Mouse (Mus musculus) midbrain, embryonic 13.5 days (tissue): Measurements from ENCODE around the gene Olfr459. TPM values are rescaled to one million over a fixed set of nuclear protein-coding genes. Genes with fewer than 3 reads are reported as not detected.

Experiments used
- ATAC-seq: fragments of 200-750 bp; cut with Nextera tagmentation; 2 replicates; pipeline ENCODE4 v1.8.0; 2017; ENCODE audit warnings: mild to moderate bottlenecking, moderate TSS enrichment, moderate library complexity
- H3K27ac ChIP-seq: fragments of 300-500 bp; sonication (generic); 2 replicates; pipeline ENCODE4 v1.5.1; 2015; ENCODE audit warnings: inconsistent platforms, mild to moderate bottlenecking, moderate library complexity
- H3K27me3 ChIP-seq: fragments of 300-500 bp; sonication (generic); 2 replicates; pipeline ENCODE4 v1.6.1; 2015; ENCODE audit warnings: mild to moderate bottlenecking, inconsistent platforms
- H3K36me3 ChIP-seq: fragments of 300-500 bp; sonication (generic); 2 replicates; pipeline ENCODE4 v1.6.1; 2015; ENCODE audit warnings: mild to moderate bottlenecking, inconsistent platforms
- H3K4me1 ChIP-seq: fragments of 300-500 bp; sonication (generic); replicated peaks from 2 replicates; pipeline ENCODE4 v1.6.1; 2015; ENCODE audit warnings: inconsistent platforms
- H3K4me2 ChIP-seq: fragments of 300-500 bp; sonication (generic); replicated peaks from 2 replicates; pipeline ENCODE4 v1.6.1; 2015; ENCODE audit warnings: moderate library complexity, mild to moderate bottlenecking, inconsistent platforms
- H3K4me3 ChIP-seq: fragments of 300-500 bp; sonication (generic); replicated peaks from 2 replicates; pipeline ENCODE4 v1.5.1; 2015; ENCODE audit warnings: mild to moderate bottlenecking, inconsistent platforms
- H3K9ac ChIP-seq: fragments of 300-500 bp; sonication (generic); replicated peaks from 2 replicates; pipeline ENCODE4 v1.6.1; 2015; ENCODE audit warnings: mild to moderate bottlenecking, inconsistent platforms
- H3K9me3 ChIP-seq: fragments of 300-500 bp; sonication (generic); 2 replicates; pipeline ENCODE4 v1.6.1; 2016; ENCODE audit warnings: mild to moderate bottlenecking, inconsistent platforms
- WGBS: fragments of 180-500 bp; shearing (Covaris S2); methylation state at CpG from one replicate; pipeline ENCODE4 v1.1.7; 2015; 5-methylcytosine and 5-hydroxymethylcytosine counted together
- polyA plus RNA-seq: library from polyadenylated mRNA; unstranded; fragments of >200 nt; fragmentation: Nextera tagmentation; extraction: Ambion mirVana; gene quantifications from 2 replicates; pipeline ENCODE4 v1.2.1, GENCODE M21; 2015

The Olfr459 gene
- not detected in 2 replicates for polyA plus RNA-seq

DNA sequence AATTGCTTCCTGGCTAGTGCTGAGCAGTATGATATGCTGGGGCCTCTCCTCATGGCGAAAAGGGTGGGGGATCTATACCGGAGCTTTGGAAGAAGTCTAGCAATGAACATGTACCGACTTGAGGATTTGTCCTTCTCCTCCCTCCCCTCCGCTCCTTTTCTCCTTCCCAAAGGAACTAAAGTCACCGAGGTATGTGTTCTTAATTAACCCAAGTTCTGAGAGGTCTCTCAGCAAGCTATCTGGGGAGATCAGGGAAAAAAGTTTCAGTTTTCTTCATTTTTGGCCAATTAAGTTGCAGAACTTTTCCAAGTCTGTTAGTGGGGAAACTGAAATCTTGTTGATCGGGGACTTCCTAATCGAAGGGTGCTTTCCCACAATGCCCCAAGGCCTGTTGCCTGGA, at the start of gene Olfr459:
Gene Olfr459 (minus strand): TSS at position 101 of the 400 bp plus-strand sequence.
- H3K9ac ChIP-seq: no peak within 1 kb of the TSS
- H3K36me3 ChIP-seq: no peaks in the 10 kb centered on the region
- H3K4me2 ChIP-seq: no peak within 1 kb of the TSS
- no peak within 1 kb of the TSS for H3K27ac ChIP-seq
- no peaks in the 10 kb centered on the region for H3K9me3 ChIP-seq
- H3K4me3 ChIP-seq: no peak within 1 kb of the TSS
- ATAC-seq: no peak
- H3K27me3 ChIP-seq: no peaks in the 10 kb centered on the region
- 84% methylated on average over 7 of the region's 7 CpGs for WGBS
- no peaks in the 10 kb centered on the region for H3K4me1 ChIP-seq

GRCm38 (mm10) chr6:41824086-41824485, 49.1 kb upstream of the Olfr459 start:
- Histone ChIP-seq H3K27ac (no peak overlapping the region), H3K36me3 (no peaks in the 10 kb centered on the region), H3K4me3 (no peak overlapping the region), H3K4me1 (no peaks in the 10 kb centered on the region), H3K4me2 (no peak overlapping the region), H3K27me3 (no peaks in the 10 kb centered on the region), H3K9me3 (no peaks in the 10 kb centered on the region), H3K9ac (no peak overlapping the region)
- ATAC-seq: no peak

DNA sequence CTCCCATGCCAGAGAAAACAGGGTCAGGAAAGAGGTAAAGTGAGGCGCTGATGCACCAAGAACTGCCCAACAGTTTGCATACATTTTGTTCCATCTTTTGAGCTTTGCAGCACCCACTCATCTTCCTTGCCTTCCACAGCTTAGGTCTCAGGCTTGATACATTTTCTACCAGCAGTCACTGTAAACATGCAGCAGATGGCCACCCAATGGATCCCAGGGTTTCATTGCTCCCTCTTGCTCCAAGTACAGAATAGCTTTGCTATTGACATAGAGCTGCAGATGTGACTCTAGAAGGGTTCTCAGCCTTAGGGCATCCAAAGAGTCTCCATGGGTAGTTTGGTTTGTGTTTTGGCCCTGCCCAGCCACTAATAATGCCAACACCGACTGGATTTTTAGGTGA, 11.7 kb upstream of the Olfr459 start:
- no peak for ATAC-seq
- no peaks in the 10 kb centered on the region for H3K4me1 ChIP-seq
- WGBS: 91% methylated on average over 2 of the region's 2 CpGs

GRCm38 (mm10) chr6:41775721-41776120, 744 bp upstream of the Olfr459 start:
- 83% methylated on average over 6 of the region's 6 CpGs for WGBS
- Histone ChIP-seq H3K4me1 (no peaks in the 10 kb centered on the region), H3K9me3 (no peaks in the 10 kb centered on the region), H3K9ac (no peak overlapping the region), H3K4me3 (no peak overlapping the region), H3K27ac (no peak overlapping the region), H3K27me3 (no peaks in the 10 kb centered on the region), H3K36me3 (no peaks in the 10 kb centered on the region), H3K4me2 (no peak overlapping the region)
- no peak for ATAC-seq

More for the DNA sequence above, 11.7 kb upstream of the Olfr459 start:
- no peak overlapping the region for H3K27ac ChIP-seq
- no peaks in the 10 kb centered on the region for H3K36me3 ChIP-seq
- no peaks in the 10 kb centered on the region for H3K27me3 ChIP-seq
- H3K4me3 ChIP-seq: no peak overlapping the region
- H3K9me3 ChIP-seq: no peaks in the 10 kb centered on the region
- H3K4me2 ChIP-seq: no peak overlapping the region
- no peak overlapping the region for H3K9ac ChIP-seq

DNA sequence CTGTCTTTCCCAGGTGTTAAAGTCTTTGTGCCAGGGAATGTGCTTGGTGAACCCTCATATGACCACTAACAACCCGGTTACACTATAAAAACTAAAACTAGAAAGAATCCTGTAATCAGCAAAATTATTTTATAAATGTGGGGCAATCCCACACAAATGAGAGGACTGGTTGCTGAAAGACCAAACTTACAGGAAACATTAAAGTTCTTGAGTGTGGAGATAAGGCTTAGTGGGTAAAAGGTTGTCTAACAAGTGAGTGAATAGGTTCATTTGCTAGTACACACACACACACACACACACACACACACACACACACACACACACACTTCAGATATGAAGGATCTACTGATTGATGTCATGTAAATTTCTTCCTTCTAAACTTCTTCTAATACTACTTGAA, 5.1 kb downstream of the Olfr459 start:
- H3K9me3 ChIP-seq: no peaks in the 10 kb centered on the region
- no peak overlapping the region for H3K27ac ChIP-seq
- no peak for ATAC-seq
- no peak overlapping the region for H3K4me2 ChIP-seq
- 86% methylated on average over 1 of the region's 1 CpGs for WGBS
- no peaks in the 10 kb centered on the region for H3K4me1 ChIP-seq
- no peaks in the 10 kb centered on the region for H3K27me3 ChIP-seq
- no peaks in the 10 kb centered on the region for H3K36me3 ChIP-seq
- no peak overlapping the region for H3K4me3 ChIP-seq
- H3K9ac ChIP-seq: no peak overlapping the region

DNA sequence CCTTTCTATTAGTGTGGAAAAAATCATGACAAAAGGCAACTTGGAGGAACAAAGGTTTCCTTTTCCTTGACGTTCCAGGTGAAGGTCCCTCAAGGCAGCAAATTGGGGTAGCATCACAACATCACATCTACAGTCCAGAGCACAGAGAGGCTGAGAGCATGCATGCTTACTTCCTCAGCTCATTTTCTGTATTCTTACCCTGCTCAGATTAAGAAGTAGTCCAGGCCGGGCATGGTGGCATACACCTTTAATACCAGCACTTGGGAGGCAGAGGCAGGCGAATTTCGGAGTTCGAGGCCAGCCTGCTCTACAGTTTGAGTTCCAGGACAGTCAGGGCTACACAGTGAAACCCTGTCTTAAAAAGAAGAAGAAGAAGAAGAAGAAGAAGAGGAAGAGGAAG, 10.7 kb downstream of the Olfr459 start:
- no peak for ATAC-seq
- Histone ChIP-seq H3K27ac (no peak overlapping the region), H3K4me3 (no peak overlapping the region), H3K4me1 (no peaks in the 10 kb centered on the region), H3K9me3 (no peaks in the 10 kb centered on the region), H3K4me2 (no peak overlapping the region), H3K27me3 (no peaks in the 10 kb centered on the region), H3K36me3 (no peaks in the 10 kb centered on the region), H3K9ac (no peak overlapping the region)
- WGBS: 82% methylated on average over 5 of the region's 5 CpGs

DNA sequence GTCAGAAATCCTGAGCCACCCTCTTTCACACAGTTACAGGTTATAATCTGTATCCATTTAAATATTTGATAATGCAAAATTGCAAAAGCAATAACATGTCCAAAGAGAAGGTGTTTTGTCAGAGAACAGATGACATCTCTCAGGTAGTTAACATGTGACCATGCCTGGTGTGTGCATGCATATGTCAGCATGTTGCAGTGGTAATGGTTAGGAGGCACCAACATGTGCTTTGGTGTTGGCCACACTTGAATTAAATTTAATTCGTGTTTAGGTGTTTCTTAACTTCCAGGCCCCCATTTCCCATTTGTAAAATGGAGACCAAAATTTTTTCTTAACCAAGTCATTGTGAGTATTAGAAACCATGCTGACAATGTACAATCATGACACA, 12.6 kb downstream of the Olfr459 start:
- Histone ChIP-seq H3K4me3 (no peak overlapping the region), H3K36me3 (no peaks in the 10 kb centered on the region), H3K9ac (no peak overlapping the region), H3K4me2 (no peak overlapping the region), H3K27ac (no peak overlapping the region), H3K27me3 (no peaks in the 10 kb centered on the region), H3K9me3 (no peaks in the 10 kb centered on the region), H3K4me1 (no peaks in the 10 kb centered on the region)
- 83% methylated on average over 1 of the region's 1 CpGs for WGBS
- ATAC-seq: peak; percentile 40; the same call in 1 of the 2 replicates

- Histone ChIP-seq H3K9me3 (no peaks in the 10 kb centered on the region), H3K27me3 (no peaks in the 10 kb centered on the region), H3K4me3 (no peak overlapping the region), H3K4me1 (no peaks in the 10 kb centered on the region), H3K4me2 (no peak overlapping the region), H3K9ac (no peak overlapping the region), H3K27ac (no peak overlapping the region), H3K36me3 (no peaks in the 10 kb centered on the region)
- peak; percentile 92 for ATAC-seq
- 5% methylated on average over 1 of the region's 1 CpGs for WGBS
Measured at GRCm38 (mm10) chr6:41761702-41762369, 13.1 kb downstream of the Olfr459 start.

GRCm38 (mm10) chr6:41759618-41760017, 15.4 kb downstream of the Olfr459 start:
- Histone ChIP-seq H3K9ac (no peak overlapping the region), H3K27ac (no peak overlapping the region), H3K4me2 (no peak overlapping the region), H3K4me1 (no peaks in the 10 kb centered on the region), H3K9me3 (no peaks in the 10 kb centered on the region), H3K36me3 (no peaks in the 10 kb centered on the region), H3K27me3 (no peaks in the 10 kb centered on the region), H3K4me3 (no peak overlapping the region)
- ATAC-seq: no peak
- WGBS: 92% methylated on average over 2 of the region's 2 CpGs

GRCm38 (mm10) chr6:41758421-41758820, 16.6 kb downstream of the Olfr459 start:
- no peaks in the 10 kb centered on the region for H3K9me3 ChIP-seq
- no peaks in the 10 kb centered on the region for H3K27me3 ChIP-seq
- H3K4me1 ChIP-seq: no peaks in the 10 kb centered on the region
- H3K36me3 ChIP-seq: no peaks in the 10 kb centered on the region
- no peak overlapping the region for H3K9ac ChIP-seq
- H3K27ac ChIP-seq: no peak overlapping the region
- H3K4me2 ChIP-seq: no peak overlapping the region
- WGBS: 85% methylated on average over 1 of the region's 1 CpGs
- ATAC-seq: no peak
- H3K4me3 ChIP-seq: no peak overlapping the region

GRCm38 (mm10) chr6:41757199-41757598, 17.8 kb downstream of the Olfr459 start:
- ATAC-seq: no peak
- H3K36me3 ChIP-seq: no peaks in the 10 kb centered on the region
- H3K9me3 ChIP-seq: no peaks in the 10 kb centered on the region
- H3K4me2 ChIP-seq: no peak overlapping the region
- H3K27ac ChIP-seq: no peak overlapping the region
- no peak overlapping the region for H3K4me3 ChIP-seq
- H3K4me1 ChIP-seq: no peaks in the 10 kb centered on the region
- H3K27me3 ChIP-seq: no peaks in the 10 kb centered on the region
- 77% methylated on average over 3 of the region's 3 CpGs for WGBS
- no peak overlapping the region for H3K9ac ChIP-seq

DNA sequence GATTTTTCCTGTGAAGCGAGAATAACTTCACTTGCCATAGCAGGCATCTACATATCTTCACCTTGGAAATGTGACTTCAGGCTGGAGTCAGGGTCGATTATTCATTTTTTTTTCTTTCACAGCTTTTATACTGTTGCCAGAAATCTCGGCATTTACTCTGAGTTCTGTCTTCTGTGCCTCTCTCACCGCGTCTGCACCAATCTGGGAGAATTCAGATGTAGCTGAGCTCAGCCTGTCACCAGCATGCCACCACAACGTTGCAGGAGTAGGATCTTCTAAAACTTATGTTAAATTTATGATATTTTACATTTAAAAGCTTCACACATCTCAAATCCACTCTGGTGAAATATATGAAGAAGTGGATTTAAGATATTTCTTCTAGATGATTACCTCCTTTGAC, 20.4 kb downstream of the Olfr459 start:
- 80% methylated on average over 6 of the region's 6 CpGs for WGBS
- Histone ChIP-seq H3K9ac (no peak overlapping the region), H3K4me3 (no peak overlapping the region), H3K4me2 (no peak overlapping the region), H3K36me3 (no peaks in the 10 kb centered on the region), H3K27me3 (no peaks in the 10 kb centered on the region), H3K9me3 (no peaks in the 10 kb centered on the region), H3K27ac (no peak overlapping the region), H3K4me1 (no peaks in the 10 kb centered on the region)
- no peak for ATAC-seq
